8 mouse cellular contexts compared by ENCODE assay signal in genomic region chr11:54303076-54303727, GRCm38 (mm10). TPM values are rescaled to one million over a fixed set of nuclear protein-coding genes. Genes with fewer than 3 reads are reported as not detected.
DNase-seq lines count a peak whose midpoint lies in the region; ATAC-seq and TF ChIP-seq lines count a peak whose summit lies in the region.

No protein-coding gene starts in this region.

- no peak overlapping the region for H3K27ac ChIP-seq in kidney, embryonic 14.5 days (ENCODE audit: low read depth, low read length)
- peak overlapping the region; percentile 84 for H3K27ac ChIP-seq in forebrain, embryonic 13.5 days
- H3K27ac ChIP-seq in liver, embryonic 12.5 days: no peak overlapping the region
- no peak overlapping the region for H3K27ac ChIP-seq in stomach, postnatal 0 days (replicated peaks)

- no peak for TF ChIP-seq CTCF in stomach, postnatal 0 days (IDR thresholded peaks at IDR 0.05; ENCODE audit: low read depth)

- peaks cover 8% of the 10 kb centered on the region for H3K27me3 ChIP-seq in kidney, embryonic 14.5 days (ENCODE audit: control insufficient read depth, insufficient read depth, low read length)
- no peaks in the 10 kb centered on the region for H3K27me3 ChIP-seq in forebrain, embryonic 13.5 days
- H3K27me3 ChIP-seq in liver, embryonic 12.5 days (replicated peaks): peaks cover 58% of the 10 kb centered on the region
- H3K27me3 ChIP-seq in stomach, postnatal 0 days (ENCODE audit: control insufficient read depth, insufficient read depth, low read length): no peaks in the 10 kb centered on the region

- intact Hi-C loops in left cerebral cortex, postnatal 25 days (cut with DNase I): no loop called here

- peak overlapping the region; percentile 96; the same call in 1 of the 2 replicates for H3K4me2 ChIP-seq in kidney, embryonic 14.5 days (replicated peaks; ENCODE audit: low read depth, low read length)
- H3K4me2 ChIP-seq in forebrain, embryonic 13.5 days: peak overlapping the region; percentile 82
- peak overlapping the region; percentile 73 for H3K4me2 ChIP-seq in liver, embryonic 12.5 days
- no peak overlapping the region for H3K4me2 ChIP-seq in stomach, postnatal 0 days (replicated peaks; ENCODE audit: low read depth)

- peaks cover 4% of the 10 kb centered on the region; the same call in 1 of the 2 replicates for H3K9me3 ChIP-seq in kidney, embryonic 14.5 days (ENCODE audit: control insufficient read depth, low read length)
- H3K9me3 ChIP-seq in forebrain, embryonic 13.5 days (replicated peaks): no peaks in the 10 kb centered on the region
- H3K9me3 ChIP-seq in liver, embryonic 12.5 days (replicated peaks): 0 out of 2 replicates have a peak, but pooled peaks cover 4% of the 10 kb centered on the region
- H3K9me3 ChIP-seq in stomach, postnatal 0 days (ENCODE audit: control insufficient read depth, low read length): no peaks in the 10 kb centered on the region

- H3K9ac ChIP-seq in kidney, embryonic 14.5 days (ENCODE audit: low read depth, low read length): no peak overlapping the region
- peak overlapping the region; percentile 90 for H3K9ac ChIP-seq in forebrain, embryonic 13.5 days
- no peak overlapping the region for H3K9ac ChIP-seq in liver, embryonic 12.5 days
- H3K9ac ChIP-seq in stomach, postnatal 0 days (ENCODE audit: low read length): no peak overlapping the region

- no peak for DNase-seq in kidney, adult 8-10 months
- DNase-seq in ZHBTc4 (ENCODE audit: low read depth, low spot score): peak; percentile 80
- DNase-seq in stomach, postnatal 0 days (ENCODE audit: low spot score): peak; percentile 66
- DNase-seq in left cerebral cortex, postnatal 25 days (ENCODE audit: low spot score in 2 of 2): no peak
- no peak for DNase-seq in spleen, adult 18-20 months

- WGBS in kidney, embryonic 14.5 days: 23% methylated on average over 6 of the region's 6 CpGs
- 18% methylated on average over 6 of the region's 6 CpGs for WGBS in forebrain, embryonic 13.5 days
- 22% methylated on average over 6 of the region's 6 CpGs for WGBS in liver, embryonic 12.5 days (ENCODE audit: insufficient replicate concordance)
- WGBS in stomach, postnatal 0 days: 18% methylated on average over 6 of the region's 6 CpGs

- TF ChIP-seq EP300 in stomach, postnatal 0 days (optimal IDR thresholded peaks at IDR 0.05): no peak

- ATAC-seq in kidney, embryonic 14.5 days (ENCODE audit: low FRiP score, low TSS enrichment): no peak
- no peak; the same call in 1 of the 2 replicates for ATAC-seq in forebrain, embryonic 13.5 days
- no peak for ATAC-seq in liver, embryonic 12.5 days
- ATAC-seq in stomach, postnatal 0 days (ENCODE audit: low FRiP score, low TSS enrichment): no peak

- no peaks in the 10 kb centered on the region for H3K36me3 ChIP-seq in kidney, embryonic 14.5 days (ENCODE audit: control insufficient read depth, insufficient read depth, low read length)
- no peaks in the 10 kb centered on the region for H3K36me3 ChIP-seq in forebrain, embryonic 13.5 days (ENCODE audit: poor library complexity, severe bottlenecking)
- no peaks in the 10 kb centered on the region for H3K36me3 ChIP-seq in liver, embryonic 12.5 days
- H3K36me3 ChIP-seq in stomach, postnatal 0 days (ENCODE audit: control insufficient read depth, insufficient read depth, low read length): no peaks in the 10 kb centered on the region

- H3K4me1 ChIP-seq in kidney, embryonic 14.5 days (ENCODE audit: control insufficient read depth, insufficient read depth, low read length): peaks cover 5% of the 10 kb centered on the region; the same call in 1 of the 2 replicates
- H3K4me1 ChIP-seq in forebrain, embryonic 13.5 days: peaks cover 34% of the 10 kb centered on the region
- peaks cover 10% of the 10 kb centered on the region for H3K4me1 ChIP-seq in liver, embryonic 12.5 days
- no peaks in the 10 kb centered on the region; the same call in 1 of the 2 replicates for H3K4me1 ChIP-seq in stomach, postnatal 0 days (replicated peaks; ENCODE audit: control insufficient read depth, insufficient read depth)

- H3K4me3 ChIP-seq in kidney, embryonic 14.5 days (ENCODE audit: low read length): peak overlapping the region; percentile 54
- H3K4me3 ChIP-seq in forebrain, embryonic 13.5 days: peak overlapping the region; percentile 73
- H3K4me3 ChIP-seq in liver, embryonic 12.5 days: no peak overlapping the region
- H3K4me3 ChIP-seq in stomach, postnatal 0 days (ENCODE audit: low read depth, low read length): no peak overlapping the region

RNA-seq across cellular contexts. Expression of gene Acsl6, which starts 0.4 kb away (rescaled TPM):
- polyA plus RNA-seq in kidney, embryonic 14.5 days (2014; fragmentation: Nextera tagmentation; extraction: Ambion mirVana): 0.37 and 1.3 TPM in 2 replicates
- 24.7 and 26.7 TPM in 2 replicates for polyA plus RNA-seq in forebrain, embryonic 13.5 days (2015; fragmentation: Nextera tagmentation; extraction: Ambion mirVana)
- polyA plus RNA-seq in liver, embryonic 12.5 days (2016; fragmentation: Nextera tagmentation; extraction: Ambion mirVana): 1.3 and 1.7 TPM in 2 replicates
- polyA plus RNA-seq in stomach, postnatal 0 days (2015; fragmentation: Nextera tagmentation; extraction: Ambion mirVana): 1.1 and 1.3 TPM in 2 replicates
- 100 to 1,000 TPM; 196 to 210 TPM for total RNA-seq in left cerebral cortex, postnatal 25 days (2021)

RNA-seq across cellular contexts. Expression of gene Il3, which starts 36.1 kb away (rescaled TPM):
- not detected in 2 replicates for polyA plus RNA-seq in kidney, embryonic 14.5 days (2014; fragmentation: Nextera tagmentation; extraction: Ambion mirVana)
- polyA plus RNA-seq in forebrain, embryonic 13.5 days (2015; fragmentation: Nextera tagmentation; extraction: Ambion mirVana): not detected in 2 replicates
- not detected in 2 replicates for polyA plus RNA-seq in liver, embryonic 12.5 days (2016; fragmentation: Nextera tagmentation; extraction: Ambion mirVana)
- not detected in 2 replicates for polyA plus RNA-seq in stomach, postnatal 0 days (2015; fragmentation: Nextera tagmentation; extraction: Ambion mirVana)
- not detected for total RNA-seq in left cerebral cortex, postnatal 25 days (2021)

RNA-seq across cellular contexts. Expression of gene Csf2, which starts 53.7 kb away (rescaled TPM):
- not detected in 2 replicates for polyA plus RNA-seq in kidney, embryonic 14.5 days (2014; fragmentation: Nextera tagmentation; extraction: Ambion mirVana)
- polyA plus RNA-seq in forebrain, embryonic 13.5 days (2015; fragmentation: Nextera tagmentation; extraction: Ambion mirVana): not detected in 2 replicates
- polyA plus RNA-seq in liver, embryonic 12.5 days (2016; fragmentation: Nextera tagmentation; extraction: Ambion mirVana): not detected in 2 replicates
- not detected in 2 replicates for polyA plus RNA-seq in stomach, postnatal 0 days (2015; fragmentation: Nextera tagmentation; extraction: Ambion mirVana)
- not detected for total RNA-seq in left cerebral cortex, postnatal 25 days (2021)

Comparison
In these comparisons a context has a peak if more than half of its experiments do, and no peak if none do; other contexts are left out.
1. H3K4me3 ChIP-seq: peak in kidney, embryonic 14.5 days (single experiment) and forebrain, embryonic 13.5 days (single experiment); none in liver, embryonic 12.5 days (single experiment) and stomach, postnatal 0 days (single experiment).
2. DNase-seq: peak in ZHBTc4 (single experiment) and stomach, postnatal 0 days (single experiment); none in kidney, adult 8-10 months (0 of 2), left cerebral cortex, postnatal 25 days (0 of 2) and spleen, adult 18-20 months (0 of 2).